Mouse (Mus musculus) lung, adult 2 months (tissue): ENCODE data around the gene Gns.

Experiments
- CTCF ChIP-seq: fragments of 200-500 bp; IDR thresholded peaks from 2 replicates; pipeline ENCODE4 v1.5.1; 2011; ENCODE audit warnings: mild to moderate bottlenecking, low read length, control low read depth; ENCODE audit not compliant: insufficient read depth
- POLR2A ChIP-seq: fragments of 200-500 bp; IDR thresholded peaks from 2 replicates; pipeline ENCODE4 v1.6.1; 2011; ENCODE audit warnings: low read depth, mild to moderate bottlenecking, control low read depth, low read length, borderline replicate concordance; ENCODE audit errors: extremely low read depth

DNA sequence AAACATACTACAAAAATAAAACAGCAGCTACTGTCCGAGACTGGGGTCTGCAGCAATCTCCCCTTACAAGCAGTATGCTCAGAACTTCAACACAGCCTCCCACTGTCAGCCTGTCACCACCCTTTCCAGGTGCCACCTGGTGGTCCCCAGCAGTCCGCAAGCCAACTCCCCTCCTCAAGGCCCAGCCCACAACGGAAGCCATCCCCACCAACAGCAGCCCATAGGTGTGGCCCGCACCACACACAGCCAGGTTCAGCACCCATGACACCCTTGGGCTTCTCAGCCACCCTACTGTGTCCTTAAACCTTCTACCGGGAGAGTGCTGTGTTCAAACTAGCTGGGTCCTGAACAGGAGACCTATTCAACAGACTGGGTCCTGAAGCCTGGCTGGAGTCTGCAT is 60.2 kb downstream of the Gns start:
- TF ChIP-seq CTCF (no peak), POLR2A (no peak)
